Mouse (Mus musculus) lung, adult 2 months (tissue): ENCODE measurements around the gene Perm1.

Experiments
- CTCF ChIP-seq: fragments of 200-500 bp; IDR thresholded peaks from 2 replicates; pipeline ENCODE4 v1.5.1; 2011; ENCODE audit warnings: mild to moderate bottlenecking, low read length, control low read depth; ENCODE audit not compliant: insufficient read depth
- POLR2A ChIP-seq: fragments of 200-500 bp; IDR thresholded peaks from 2 replicates; pipeline ENCODE4 v1.6.1; 2011; ENCODE audit warnings: low read depth, mild to moderate bottlenecking, control low read depth, low read length, borderline replicate concordance; ENCODE audit errors: extremely low read depth

- no peak for TF ChIP-seq CTCF
- peak; percentile 57; the same call in 1 of the 2 replicates for TF ChIP-seq POLR2A
Observed at GRCm38 (mm10) chr4:156197131-156197828, 18.4 kb upstream of the Perm1 start, which contains the start of gene Agrn.
